Mouse (Mus musculus) limb, embryonic 13.5 days (tissue): ENCODE data around the gene Trib2. TPM values are rescaled to one million over a fixed set of nuclear protein-coding genes. Genes with fewer than 3 reads are reported as not detected.

Experiments used
- ATAC-seq: fragments of 200-750 bp; cut with Nextera tagmentation; 2 replicates; pipeline ENCODE4 v1.8.0; 2017; ENCODE audit warnings: low read depth, moderate number of reproducible peaks, moderate TSS enrichment; ENCODE audit not compliant: low FRiP score
- H3K27ac ChIP-seq: fragments of 300-500 bp; sonication (generic); 2 replicates; pipeline ENCODE4 v1.5.1; 2015; ENCODE audit warnings: inconsistent platforms, mild to moderate bottlenecking, moderate library complexity
- H3K27me3 ChIP-seq: fragments of 300-500 bp; sonication (generic); 2 replicates; pipeline ENCODE4 v1.6.1; 2015; ENCODE audit warnings: mild to moderate bottlenecking, inconsistent platforms
- H3K36me3 ChIP-seq: fragments of 300-500 bp; sonication (generic); 2 replicates; pipeline ENCODE4 v1.6.1; 2015; ENCODE audit warnings: inconsistent platforms, mild to moderate bottlenecking, moderate library complexity
- H3K4me1 ChIP-seq: fragments of 300-500 bp; sonication (generic); 2 replicates; pipeline ENCODE4 v1.6.1; 2015; ENCODE audit warnings: inconsistent platforms
- H3K4me2 ChIP-seq: fragments of 300-500 bp; sonication (generic); replicated peaks from 2 replicates; pipeline ENCODE4 v1.6.1; 2015; ENCODE audit warnings: inconsistent platforms, mild to moderate bottlenecking, moderate library complexity
- H3K4me3 ChIP-seq: fragments of 300-500 bp; sonication (generic); 2 replicates; pipeline ENCODE4 v1.5.1; 2015; ENCODE audit warnings: moderate library complexity, mild to moderate bottlenecking, inconsistent platforms
- H3K9ac ChIP-seq: fragments of 300-500 bp; sonication (generic); 2 replicates; pipeline ENCODE4 v1.6.1; 2015; ENCODE audit warnings: mild to moderate bottlenecking, inconsistent platforms
- H3K9me3 ChIP-seq: fragments of 300-500 bp; sonication (generic); 2 replicates; pipeline ENCODE4 v1.6.1; 2016; ENCODE audit warnings: inconsistent platforms
- WGBS: fragments of 180-500 bp; shearing (Covaris S2); methylation state at CpG from one replicate; pipeline ENCODE4 v1.1.7; 2015; 5-methylcytosine and 5-hydroxymethylcytosine counted together
- polyA plus RNA-seq: library from polyadenylated mRNA; unstranded; fragments of >200 nt; fragmentation: Nextera tagmentation; extraction: Ambion mirVana; gene quantifications from 2 replicates; pipeline ENCODE4 v1.2.1, GENCODE M21; 2015

Gene Trib2
- polyA plus RNA-seq, 1 experiment from 2014 or later = 78.3 TPM

- H3K4me2 ChIP-seq = peak overlapping the region; percentile 78
- peaks cover 30% of the 10 kb centered on the region for H3K36me3 ChIP-seq
- peak overlapping the region; percentile 54 for H3K9ac ChIP-seq
- no peaks in the 10 kb centered on the region for H3K27me3 ChIP-seq
- H3K4me3 ChIP-seq = peak overlapping the region; percentile 88
- WGBS = 26% methylated on average over 6 of the region's 6 CpGs
- peaks cover 38% of the 10 kb centered on the region for H3K4me1 ChIP-seq
- no peak for ATAC-seq
- H3K27ac ChIP-seq = peak overlapping the region; percentile 44; the same call in 1 of the 2 replicates
- no peaks in the 10 kb centered on the region for H3K9me3 ChIP-seq
Observed at GRCm38 (mm10) chr12:15812139-15812962, 4.4 kb downstream of the Trib2 start.

GRCm38 (mm10) chr12:15811682-15812081 lies 5.0 kb downstream of the Trib2 start:
- no peak for ATAC-seq
- WGBS = 23% methylated on average over 4 of the region's 4 CpGs
- peaks cover 36% of the 10 kb centered on the region for H3K36me3 ChIP-seq
- H3K9ac ChIP-seq = peak overlapping the region; percentile 54
- peak overlapping the region; percentile 88 for H3K4me3 ChIP-seq
- peaks cover 37% of the 10 kb centered on the region for H3K4me1 ChIP-seq
- peak overlapping the region; percentile 44; the same call in 1 of the 2 replicates for H3K27ac ChIP-seq
- no peaks in the 10 kb centered on the region for H3K27me3 ChIP-seq
- H3K4me2 ChIP-seq = peak overlapping the region; percentile 78
- H3K9me3 ChIP-seq = no peaks in the 10 kb centered on the region

- Histone ChIP-seq H3K9ac (peak overlapping the region; percentile 54), H3K27me3 (no peaks in the 10 kb centered on the region), H3K4me2 (peak overlapping the region; percentile 78), H3K4me1 (peaks cover 37% of the 10 kb centered on the region), H3K36me3 (peaks cover 43% of the 10 kb centered on the region), H3K27ac (no peak overlapping the region), H3K9me3 (no peaks in the 10 kb centered on the region), H3K4me3 (peak overlapping the region; percentile 88)
- ATAC-seq = no peak
- 43% methylated on average over 7 of the region's 7 CpGs for WGBS
Observed at GRCm38 (mm10) chr12:15810926-15811325, 5.8 kb downstream of the Trib2 start.

GRCm38 (mm10) chr12:15809657-15810056 lies 7.1 kb downstream of the Trib2 start:
- no peak overlapping the region for H3K9ac ChIP-seq
- H3K4me3 ChIP-seq = no peak overlapping the region
- no peaks in the 10 kb centered on the region for H3K9me3 ChIP-seq
- no peak overlapping the region; the same call in 1 of the 2 replicates for H3K4me2 ChIP-seq
- no peaks in the 10 kb centered on the region for H3K27me3 ChIP-seq
- peaks cover 37% of the 10 kb centered on the region for H3K4me1 ChIP-seq
- ATAC-seq = no peak
- H3K36me3 ChIP-seq = peaks cover 56% of the 10 kb centered on the region
- WGBS = 76% methylated on average over 7 of the region's 7 CpGs
- H3K27ac ChIP-seq = no peak overlapping the region

GRCm38 (mm10) chr12:15809249-15809648 lies 7.5 kb downstream of the Trib2 start:
- peaks cover 39% of the 10 kb centered on the region for H3K4me1 ChIP-seq
- peaks cover 60% of the 10 kb centered on the region for H3K36me3 ChIP-seq
- no peaks in the 10 kb centered on the region for H3K27me3 ChIP-seq
- H3K9me3 ChIP-seq = no peaks in the 10 kb centered on the region
- no peak for ATAC-seq
- 94% methylated on average over 4 of the region's 4 CpGs for WGBS
- no peak overlapping the region for H3K9ac ChIP-seq
- no peak overlapping the region for H3K4me2 ChIP-seq
- H3K27ac ChIP-seq = no peak overlapping the region
- no peak overlapping the region for H3K4me3 ChIP-seq

GRCm38 (mm10) chr12:15808186-15808800 lies 8.4 kb downstream of the Trib2 start:
- H3K36me3 ChIP-seq = peaks cover 70% of the 10 kb centered on the region
- H3K27ac ChIP-seq = no peak overlapping the region
- no peak for ATAC-seq
- no peaks in the 10 kb centered on the region for H3K9me3 ChIP-seq
- no peak overlapping the region for H3K4me2 ChIP-seq
- peaks cover 38% of the 10 kb centered on the region for H3K4me1 ChIP-seq
- no peak overlapping the region for H3K9ac ChIP-seq
- no peaks in the 10 kb centered on the region for H3K27me3 ChIP-seq
- H3K4me3 ChIP-seq = no peak overlapping the region
- WGBS = 93% methylated on average over 5 of the region's 5 CpGs

GRCm38 (mm10) chr12:15804931-15805331 lies 11.8 kb downstream of the Trib2 start:
- 44% methylated on average over 1 of the region's 1 CpGs for WGBS
- H3K4me2 ChIP-seq = no peak overlapping the region
- peaks cover 98% of the 10 kb centered on the region for H3K36me3 ChIP-seq

GRCm38 (mm10) chr12:15803936-15804438 lies 12.7 kb downstream of the Trib2 start:
- Histone ChIP-seq H3K4me1 (peaks cover 22% of the 10 kb centered on the region), H3K4me3 (no peak overlapping the region), H3K36me3 (peaks cover 97% of the 10 kb centered on the region), H3K27ac (no peak overlapping the region), H3K9ac (no peak overlapping the region), H3K27me3 (no peaks in the 10 kb centered on the region), H3K9me3 (no peaks in the 10 kb centered on the region), H3K4me2 (no peak overlapping the region)
- 81% methylated on average over 5 of the region's 5 CpGs for WGBS
- ATAC-seq = no peak

More at GRCm38 (mm10) chr12:15804931-15805331, 11.8 kb downstream of the Trib2 start:
- peaks cover 27% of the 10 kb centered on the region for H3K4me1 ChIP-seq
- no peak overlapping the region for H3K4me3 ChIP-seq
- H3K9ac ChIP-seq = no peak overlapping the region
- no peak for ATAC-seq
- no peak overlapping the region for H3K27ac ChIP-seq
- no peaks in the 10 kb centered on the region for H3K9me3 ChIP-seq
- H3K27me3 ChIP-seq = no peaks in the 10 kb centered on the region

- Histone ChIP-seq H3K36me3 (peaks cover 95% of the 10 kb centered on the region), H3K4me2 (no peak overlapping the region), H3K9ac (no peak overlapping the region), H3K27ac (no peak overlapping the region), H3K9me3 (no peaks in the 10 kb centered on the region), H3K4me3 (no peak overlapping the region), H3K27me3 (no peaks in the 10 kb centered on the region), H3K4me1 (peaks cover 30% of the 10 kb centered on the region)
- 88% methylated on average over 4 of the region's 4 CpGs for WGBS
- ATAC-seq = no peak
Observed at GRCm38 (mm10) chr12:15801571-15801930, 15.2 kb downstream of the Trib2 start.

GRCm38 (mm10) chr12:15800914-15801570 lies 15.7 kb downstream of the Trib2 start:
- ATAC-seq = 0 out of 2 replicates have a peak, but pooled peaks have one; percentile 17
- no peaks in the 10 kb centered on the region for H3K9me3 ChIP-seq
- no peaks in the 10 kb centered on the region for H3K27me3 ChIP-seq
- H3K9ac ChIP-seq = no peak overlapping the region
- no peak overlapping the region for H3K27ac ChIP-seq
- peaks cover 96% of the 10 kb centered on the region for H3K36me3 ChIP-seq
- H3K4me1 ChIP-seq = peaks cover 30% of the 10 kb centered on the region
- no peak overlapping the region for H3K4me3 ChIP-seq
- WGBS = 65% methylated on average over 9 of the region's 9 CpGs
- no peak overlapping the region for H3K4me2 ChIP-seq

GRCm38 (mm10) chr12:15800196-15800913 lies 16.4 kb downstream of the Trib2 start:
- Histone ChIP-seq H3K9ac (no peak overlapping the region), H3K27ac (no peak overlapping the region), H3K9me3 (no peaks in the 10 kb centered on the region), H3K27me3 (no peaks in the 10 kb centered on the region), H3K4me2 (no peak overlapping the region), H3K36me3 (peaks cover 96% of the 10 kb centered on the region), H3K4me3 (no peak overlapping the region), H3K4me1 (peaks cover 30% of the 10 kb centered on the region)
- ATAC-seq = no peak
- WGBS = 87% methylated on average over 4 of the region's 4 CpGs
